Comparison of ENCODE assay signal across 9 mouse cellular contexts in genomic region chr2:102820225-102820711, GRCm38 (mm10).
DNase-seq lines count a peak whose midpoint lies in the region; ATAC-seq and TF ChIP-seq lines count a peak whose summit lies in the region.
"Had no signal": no experiment of that assay in that cellular context is flagged by ENCODE, and none has a peak within 500 bp of the region (broad histone marks: within the 10 kb centered on the region; RNA-seq: fewer than 3 reads in every experiment).

No protein-coding gene starts in this region.

- H3K4me1 ChIP-seq in hindbrain, embryonic 10.5 days (replicated peaks), result peaks cover 5% of the 10 kb centered on the region
- no peaks in the 10 kb centered on the region for H3K4me1 ChIP-seq in lung, embryonic 15.5 days
- H3K4me1 ChIP-seq in liver, postnatal 0 days (ENCODE audit: insufficient read depth), result no peaks in the 10 kb centered on the region

- no peaks in the 10 kb centered on the region for H3K9me3 ChIP-seq in hindbrain, embryonic 10.5 days
- H3K9me3 ChIP-seq in lung, embryonic 15.5 days, result no peaks in the 10 kb centered on the region
- H3K9me3 ChIP-seq in liver, postnatal 0 days (ENCODE audit: low read length), result no peaks in the 10 kb centered on the region
- H3K9me3 ChIP-seq: midbrain, embryonic 12.5 days had no signal

- no peaks in the 10 kb centered on the region for H3K36me3 ChIP-seq in hindbrain, embryonic 10.5 days
- H3K36me3 ChIP-seq in lung, embryonic 15.5 days, result peaks cover 21% of the 10 kb centered on the region
- H3K36me3 ChIP-seq in liver, postnatal 0 days (replicated peaks; ENCODE audit: insufficient read depth, low read length), result peaks cover 18% of the 10 kb centered on the region
- H3K36me3 ChIP-seq: midbrain, embryonic 12.5 days had no signal

- H3K4me3 ChIP-seq in hindbrain, embryonic 10.5 days, result no peak overlapping the region
- no peak overlapping the region for H3K4me3 ChIP-seq in lung, embryonic 15.5 days
- no peak overlapping the region for H3K4me3 ChIP-seq in liver, postnatal 0 days (ENCODE audit: low read depth, low read length)
- H3K4me3 ChIP-seq: midbrain, embryonic 12.5 days had no signal

- no peak for DNase-seq in frontal cortex, adult 2 months (ENCODE audit: extremely low spot score in 1 of 2, low spot score in 1 of 2)
- peak; percentile 26 for DNase-seq in brain, adult 2 months (ENCODE audit: low read depth, low spot score)
- peak; percentile 36 for DNase-seq in hindbrain, embryonic 10.5 days (ENCODE audit: low spot score)
- no peak for DNase-seq in thymus, postnatal 0 days (ENCODE audit: low spot score)
- no peak for DNase-seq in liver, postnatal 0 days
- DNase-seq in thymus, postnatal 14 days, result no peak

- no peak overlapping the region for H3K9ac ChIP-seq in lung, embryonic 15.5 days
- no peak overlapping the region for H3K9ac ChIP-seq in liver, postnatal 0 days (replicated peaks)
- H3K9ac ChIP-seq: midbrain, embryonic 12.5 days had no signal

- TF ChIP-seq EP300 in liver, postnatal 0 days (IDR thresholded peaks at IDR 0.05; ENCODE audit: low read depth), result no peak

- no peaks in the 10 kb centered on the region for H3K27me3 ChIP-seq in hindbrain, embryonic 10.5 days (ENCODE audit: insufficient read depth, poor library complexity, severe bottlenecking)
- H3K27me3 ChIP-seq in lung, embryonic 15.5 days, result no peaks in the 10 kb centered on the region
- no peaks in the 10 kb centered on the region for H3K27me3 ChIP-seq in liver, postnatal 0 days (ENCODE audit: insufficient read depth, low read length)
- H3K27me3 ChIP-seq: midbrain, embryonic 12.5 days had no signal

- no peak for TF ChIP-seq CTCF in liver, postnatal 0 days (IDR thresholded peaks at IDR 0.05; ENCODE audit: low read depth)

- no peak overlapping the region for H3K4me2 ChIP-seq in lung, embryonic 15.5 days
- H3K4me2 ChIP-seq in liver, postnatal 0 days (ENCODE audit: low read depth, low read length), result no peak overlapping the region
- H3K4me2 ChIP-seq: midbrain, embryonic 12.5 days had no signal

- 64% methylated on average over 5 of the region's 5 CpGs for WGBS in hindbrain, embryonic 10.5 days
- 69% methylated on average over 5 of the region's 5 CpGs for WGBS in lung, embryonic 15.5 days
- WGBS in liver, postnatal 0 days (ENCODE audit: insufficient replicate concordance), result 87% methylated on average over 5 of the region's 5 CpGs

- H3K27ac ChIP-seq in hindbrain, embryonic 10.5 days, result no peak overlapping the region; the same call in 1 of the 2 replicates
- no peak overlapping the region for H3K27ac ChIP-seq in lung, embryonic 15.5 days
- H3K27ac ChIP-seq in liver, postnatal 0 days (ENCODE audit: low read depth), result no peak overlapping the region
- H3K27ac ChIP-seq: midbrain, embryonic 12.5 days had no signal

- ATAC-seq in frontal cortex, adult (ENCODE audit: low TSS enrichment), result peak; percentile 41
- ATAC-seq in lung, embryonic 15.5 days (ENCODE audit: borderline replicate concordance, extremely low read depth, low FRiP score, low TSS enrichment), result 0 out of 2 replicates have a peak, but pooled peaks have one; percentile 57
- ATAC-seq in liver, postnatal 0 days, result no peak

Comparison
In these comparisons a context has a peak if more than half of its experiments do, and no peak if none do; other contexts are left out.
1. DNase-seq: peak in brain, adult 2 months (single experiment) and hindbrain, embryonic 10.5 days (single experiment); none in frontal cortex, adult 2 months (0 of 2), thymus, postnatal 0 days (single experiment), liver, postnatal 0 days (single experiment) and thymus, postnatal 14 days (single experiment).